14 mouse cellular contexts compared by ENCODE assay signal in the genomic region with DNA sequence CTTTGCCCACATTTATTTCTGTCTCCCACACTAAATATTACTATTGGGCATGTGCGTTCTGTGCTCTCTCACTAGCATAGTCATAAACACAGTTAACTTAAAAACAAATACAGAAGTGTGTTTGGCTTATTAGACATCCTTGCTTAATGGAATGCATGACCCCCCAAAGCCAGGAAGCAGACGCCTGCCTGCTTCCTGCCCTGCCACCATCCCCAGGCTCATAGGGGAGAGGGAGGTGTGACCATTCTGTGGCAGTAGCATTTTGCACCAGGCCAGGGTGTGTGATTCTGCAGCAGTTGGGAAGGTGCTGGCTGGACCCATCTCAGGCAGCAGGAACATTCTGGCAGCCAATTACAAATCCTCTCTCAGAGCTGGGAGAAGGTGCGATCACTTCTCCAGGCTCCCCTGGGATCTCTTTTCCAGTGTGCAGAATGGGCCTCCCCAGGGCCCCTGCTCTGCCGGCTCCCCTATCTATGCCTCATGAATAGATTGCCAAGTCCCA.
DNase-seq lines count a peak whose midpoint lies in the region; ATAC-seq and TF ChIP-seq lines count a peak whose summit lies in the region.
"Had no signal": no experiment of that assay in that cellular context is flagged by ENCODE, and none has a peak within 500 bp of the region (broad histone marks: within the 10 kb centered on the region; RNA-seq: fewer than 3 reads in every experiment).

No protein-coding gene starts in this region.

- H3K4me3 ChIP-seq in heart, embryonic 10.5 days: no peak overlapping the region
- H3K4me3 ChIP-seq in lung, embryonic 14.5 days (ENCODE audit: low read depth, low read length): no peak overlapping the region
- H3K4me3 ChIP-seq in forebrain, embryonic 13.5 days: no peak overlapping the region
- no peak overlapping the region for H3K4me3 ChIP-seq in limb, embryonic 10.5 days
- H3K4me3 ChIP-seq: embryonic facial prominence, embryonic 15.5 days; midbrain, embryonic 15.5 days had no signal

- 50% methylated on average over 4 of the region's 4 CpGs for WGBS in heart, embryonic 10.5 days
- WGBS in lung, embryonic 14.5 days: 47% methylated on average over 4 of the region's 4 CpGs
- 57% methylated on average over 4 of the region's 4 CpGs for WGBS in forebrain, embryonic 13.5 days
- WGBS in limb, embryonic 10.5 days: 58% methylated on average over 4 of the region's 4 CpGs

- peak overlapping the region; percentile 25; the same call in 1 of the 2 replicates for H3K27ac ChIP-seq in heart, embryonic 10.5 days
- no peak overlapping the region for H3K27ac ChIP-seq in lung, embryonic 14.5 days (ENCODE audit: low read depth)
- H3K27ac ChIP-seq in forebrain, embryonic 13.5 days: no peak overlapping the region
- H3K27ac ChIP-seq in limb, embryonic 10.5 days: peak overlapping the region; percentile 34; the same call in 1 of the 2 replicates
- H3K27ac ChIP-seq: embryonic facial prominence, embryonic 15.5 days; midbrain, embryonic 15.5 days had no signal

- no peaks in the 10 kb centered on the region for H3K9me3 ChIP-seq in heart, embryonic 10.5 days
- no peaks in the 10 kb centered on the region for H3K9me3 ChIP-seq in lung, embryonic 14.5 days (ENCODE audit: low read depth, low read length)
- 0 out of 2 replicates have a peak, but pooled peaks cover 6% of the 10 kb centered on the region for H3K9me3 ChIP-seq in forebrain, embryonic 13.5 days (replicated peaks)
- H3K9me3 ChIP-seq in limb, embryonic 10.5 days (replicated peaks): 0 out of 2 replicates have a peak, but pooled peaks cover 2% of the 10 kb centered on the region
- H3K9me3 ChIP-seq: embryonic facial prominence, embryonic 15.5 days; midbrain, embryonic 15.5 days had no signal

- H3K9ac ChIP-seq in lung, embryonic 14.5 days: no peak overlapping the region
- no peak overlapping the region for H3K9ac ChIP-seq in forebrain, embryonic 13.5 days
- H3K9ac ChIP-seq: embryonic facial prominence, embryonic 15.5 days; liver, postnatal 0 days; midbrain, embryonic 15.5 days had no signal

- intact Hi-C loops in heart, postnatal 36 days (cut with DNase I): no loop called here
- intact Hi-C loops in left cerebral cortex, postnatal 14 days (cut with DNase I): no loop called here

- TF ChIP-seq CTCF in lung, embryonic 14.5 days (IDR thresholded peaks at IDR 0.05; ENCODE audit: low read depth): no peak

- H3K4me2 ChIP-seq in lung, embryonic 14.5 days: no peak overlapping the region
- H3K4me2 ChIP-seq in forebrain, embryonic 13.5 days: no peak overlapping the region
- H3K4me2 ChIP-seq: embryonic facial prominence, embryonic 15.5 days; midbrain, embryonic 15.5 days had no signal

- H3K4me1 ChIP-seq in heart, embryonic 10.5 days: peaks cover 12% of the 10 kb centered on the region
- H3K4me1 ChIP-seq in lung, embryonic 14.5 days (ENCODE audit: insufficient read depth): no peaks in the 10 kb centered on the region
- H3K4me1 ChIP-seq in forebrain, embryonic 13.5 days: peaks cover 17% of the 10 kb centered on the region
- H3K4me1 ChIP-seq in limb, embryonic 10.5 days: peaks cover 21% of the 10 kb centered on the region

- peak; percentile 33; the same call in 1 of the 2 replicates for ATAC-seq in lung, embryonic 14.5 days (ENCODE audit: insufficient read depth)
- 0 out of 2 replicates have a peak, but pooled peaks have one; percentile 25 for ATAC-seq in forebrain, embryonic 13.5 days
- ATAC-seq: liver, postnatal 0 days; midbrain, embryonic 15.5 days had no signal

- H3K27me3 ChIP-seq in heart, embryonic 10.5 days (ENCODE audit: insufficient read depth, poor library complexity, severe bottlenecking): no peaks in the 10 kb centered on the region
- no peaks in the 10 kb centered on the region for H3K27me3 ChIP-seq in lung, embryonic 14.5 days (ENCODE audit: insufficient read depth, low read length)
- 0 out of 2 replicates have a peak, but pooled peaks cover 2% of the 10 kb centered on the region for H3K27me3 ChIP-seq in forebrain, embryonic 13.5 days
- no peaks in the 10 kb centered on the region for H3K27me3 ChIP-seq in limb, embryonic 10.5 days (ENCODE audit: low read depth, poor library complexity, severe bottlenecking)
- H3K27me3 ChIP-seq: embryonic facial prominence, embryonic 15.5 days; midbrain, embryonic 15.5 days had no signal

- no peak for DNase-seq in heart, embryonic 10.5 days (ENCODE audit: low spot score)
- no peak for DNase-seq in heart, postnatal 36 days
- DNase-seq in lung, embryonic 14.5 days: peak; percentile 35
- no peak for DNase-seq in lung, postnatal 10 days
- DNase-seq in limb, embryonic 10.5 days (ENCODE audit: low spot score): no peak
- DNase-seq in natural killer cell, adult 2 months (ENCODE audit: low spot score in 2 of 2): no peak
- DNase-seq in left cerebral cortex, postnatal 14 days (ENCODE audit: low spot score in 2 of 2): no peak
- DNase-seq: cerebellum, adult 9-11 months; liver, postnatal 0 days; right cerebral cortex, postnatal 4 days; thymus, postnatal 25 days had no signal

- H3K36me3 ChIP-seq in heart, embryonic 10.5 days: no peaks in the 10 kb centered on the region
- no peaks in the 10 kb centered on the region for H3K36me3 ChIP-seq in lung, embryonic 14.5 days (ENCODE audit: insufficient read depth)
- H3K36me3 ChIP-seq in forebrain, embryonic 13.5 days (ENCODE audit: poor library complexity, severe bottlenecking): no peaks in the 10 kb centered on the region
- no peaks in the 10 kb centered on the region for H3K36me3 ChIP-seq in limb, embryonic 10.5 days
- H3K36me3 ChIP-seq: embryonic facial prominence, embryonic 15.5 days; midbrain, embryonic 15.5 days had no signal

Comparison
In these comparisons a context has a peak if more than half of its experiments do, and no peak if none do; other contexts are left out.
1. H3K27ac ChIP-seq: peak in heart, embryonic 10.5 days (single experiment) and limb, embryonic 10.5 days (single experiment); none in lung, embryonic 14.5 days (single experiment) and forebrain, embryonic 13.5 days (single experiment).